Mouse (Mus musculus): ENCODE measurements at regions not wholly inside any gene's neighbourhood (a gene's known extent, or its start where the extent isn't known, plus 50 kb on each side); places are given as distances from the start of the nearest gene placed in this dataset.

- Histone ChIP-seq H3K9ac (ENCODE audit: control insufficient read depth, low read depth, low read length, poor library complexity, severe bottlenecking) (no peak overlapping the region), H3K36me3 (ENCODE audit: control insufficient read depth in 1 of 2, insufficient read depth in 2 of 2, low read length in 2 of 2) (no peaks in the 10 kb centered on the region), H3K4me1 (ENCODE audit: control insufficient read depth in 1 of 2, insufficient read depth in 2 of 2, low read length in 2 of 2) (no peaks in the 10 kb centered on the region), H3K9me3 (replicated peaks; ENCODE audit: insufficient read depth, low read length) (no peaks in the 10 kb centered on the region), H3K4me3 (ENCODE audit: control insufficient read depth in 1 of 2, insufficient read depth in 1 of 2, low read depth in 2 of 2, low read length in 2 of 2) (no peak overlapping the region), H3K79me2 (ENCODE audit: control insufficient read depth, insufficient read depth, low read length, poor library complexity) (no peaks in the 10 kb centered on the region), H3K27ac (ENCODE audit: control insufficient read depth, low read depth, low read length) (no peak overlapping the region), H3K27me3 (ENCODE audit: control insufficient read depth in 1 of 2, insufficient read depth in 2 of 2, low read length in 2 of 2) (peaks cover 0 to 1% of the 10 kb centered on the region in 2 experiments; a peak in 2 of 4 replicates)
- TF ChIP-seq MAZ (IDR thresholded peaks at IDR 0.05; ENCODE audit: low read depth, low read length) (no peak), TAL1 (IDR thresholded peaks at IDR 0.05; ENCODE audit: low read length) (no peak), UBTF (IDR thresholded peaks at IDR 0.05; ENCODE audit: borderline replicate concordance, insufficient read depth, low read depth, low read length) (no peak), USF1 (IDR thresholded peaks at IDR 0.05; ENCODE audit: low read depth, low read length) (no peak), USF2 (IDR thresholded peaks at IDR 0.05; ENCODE audit: borderline replicate concordance in 1 of 2, insufficient read depth in 1 of 2, low read depth in 1 of 2, low read length in 2 of 2) (no peak), RAD21 (IDR thresholded peaks at IDR 0.05; ENCODE audit: low read depth, low read length) (no peak), ELF1 (IDR thresholded peaks at IDR 0.05; ENCODE audit: low read depth, low read length) (no peak), JUND (IDR thresholded peaks at IDR 0.05; ENCODE audit: low read depth, low read length) (no peak), HCFC1 (IDR thresholded peaks at IDR 0.05; ENCODE audit: low read depth, low read length) (no peak), MAFK (IDR thresholded peaks at IDR 0.05; ENCODE audit: borderline replicate concordance, low read depth, low read length) (no peak), MAX (IDR thresholded peaks at IDR 0.05; ENCODE audit: low read length) (no peak), EP300 (IDR thresholded peaks at IDR 0.05; ENCODE audit: low read depth in 1 of 2, low read length in 2 of 2) (no peak), GABPA (IDR thresholded peaks at IDR 0.05; ENCODE audit: low read depth, low read length) (no peak), MYB (IDR thresholded peaks at IDR 0.05; ENCODE audit: low read depth, low read length) (no peak), KAT2A (conservative IDR thresholded peaks at IDR 0.05; ENCODE audit: low read depth, low read length) (no peak), MYC (IDR thresholded peaks at IDR 0.05; ENCODE audit: low read depth, low read length) (no peak), TCF12 (IDR thresholded peaks at IDR 0.05; ENCODE audit: low read depth, low read length) (no peak), TBP (IDR thresholded peaks at IDR 0.05; ENCODE audit: low read depth, low read length) (no peak)
- no peak for DNase-seq (ENCODE audit: low read depth, low spot score)
Measured at GRCm38 (mm10) chr13:107365766-107366165, 343.8 kb upstream of the Kif2a start.

- Histone ChIP-seq H3K79me2 (ENCODE audit: control insufficient read depth, insufficient read depth, low read length, poor library complexity) (no peaks in the 10 kb centered on the region), H3K27ac (ENCODE audit: control insufficient read depth, low read depth, low read length) (no peak overlapping the region), H3K27me3 (ENCODE audit: control insufficient read depth in 1 of 2, insufficient read depth in 2 of 2, low read length in 2 of 2) (peaks cover 0 to 1% of the 10 kb centered on the region in 2 experiments; a peak in 2 of 4 replicates), H3K4me1 (ENCODE audit: control insufficient read depth in 1 of 2, insufficient read depth in 2 of 2, low read length in 2 of 2) (no peaks in the 10 kb centered on the region), H3K36me3 (ENCODE audit: control insufficient read depth in 1 of 2, insufficient read depth in 2 of 2, low read length in 2 of 2) (no peaks in the 10 kb centered on the region), H3K9me3 (replicated peaks; ENCODE audit: insufficient read depth, low read length) (no peaks in the 10 kb centered on the region), H3K9ac (ENCODE audit: control insufficient read depth, low read depth, low read length, poor library complexity, severe bottlenecking) (no peak overlapping the region), H3K4me3 (ENCODE audit: control insufficient read depth in 1 of 2, insufficient read depth in 1 of 2, low read depth in 2 of 2, low read length in 2 of 2) (no peak overlapping the region)
- TF ChIP-seq GATA1 (IDR thresholded peaks at IDR 0.05; ENCODE audit: low read depth, low read length) (no peak), ELF1 (IDR thresholded peaks at IDR 0.05; ENCODE audit: low read depth, low read length) (no peak), USF1 (IDR thresholded peaks at IDR 0.05; ENCODE audit: low read depth, low read length) (no peak), POLR2AphosphoS5 (IDR thresholded peaks at IDR 0.05; ENCODE audit: borderline replicate concordance, low read depth, low read length) (no peak), EP300 (IDR thresholded peaks at IDR 0.05; ENCODE audit: low read depth in 1 of 2, low read length in 2 of 2) (no peak), ZNF384 (IDR thresholded peaks at IDR 0.05; ENCODE audit: low read depth, low read length) (no peak), MYB (IDR thresholded peaks at IDR 0.05; ENCODE audit: low read depth, low read length) (no peak), TAL1 (IDR thresholded peaks at IDR 0.05; ENCODE audit: low read length) (no peak), POLR2A (IDR thresholded peaks at IDR 0.05; ENCODE audit: control insufficient read depth in 1 of 2, insufficient read depth in 1 of 2, low read depth in 1 of 2, low read length in 2 of 2, poor library complexity in 1 of 2) (no peak), CTCF (IDR thresholded peaks at IDR 0.05 in 2 of 3, conservative IDR thresholded peaks at IDR 0.05 in 1 of 3; ENCODE audit: control insufficient read depth in 1 of 3, insufficient read depth in 1 of 3, low read depth in 2 of 3, low read length in 3 of 3, poor library complexity in 1 of 3, severe bottlenecking in 1 of 3) (no peak), MYC (IDR thresholded peaks at IDR 0.05; ENCODE audit: low read depth, low read length) (no peak), RAD21 (IDR thresholded peaks at IDR 0.05; ENCODE audit: low read depth, low read length) (no peak), CHD2 (IDR thresholded peaks at IDR 0.05; ENCODE audit: low read length) (no peak), CHD1 (IDR thresholded peaks at IDR 0.05; ENCODE audit: low read depth, low read length) (no peak), SIN3A (IDR thresholded peaks at IDR 0.05; ENCODE audit: low read length) (no peak), NRF1 (IDR thresholded peaks at IDR 0.05; ENCODE audit: insufficient read depth, low read depth, low read length, poor library complexity, severe bottlenecking) (no peak), JUND (IDR thresholded peaks at IDR 0.05; ENCODE audit: low read depth, low read length) (no peak), E2F4 (IDR thresholded peaks at IDR 0.05; ENCODE audit: borderline replicate concordance, low read depth, low read length) (no peak)
- DNase-seq (ENCODE audit: low read depth, low spot score), result no peak
Measured at GRCm38 (mm10) chr13:107365241-107365640, 343.3 kb upstream of the Kif2a start.
